Mouse (Mus musculus) R1 (cell line): ENCODE data around the gene H1foo.
A peak's percentile ranks its signal among the peaks of the same experiment; 100 is the strongest.

Source experiments
- DNase-seq: peaks from one replicate; pipeline ENCODE4 v3.0.0-alpha.2; 2018; ENCODE audit warnings: low read depth, low spot score

Gene H1foo

GRCm38 (mm10) chr6:115961743-115962142 is 17.0 kb downstream of the H1foo start:
- no peak for DNase-seq

- peak; percentile 65 for DNase-seq
These were observed 17.8 kb downstream of the H1foo start for GRCm38 (mm10) chr6:115962439-115963085.

DNA sequence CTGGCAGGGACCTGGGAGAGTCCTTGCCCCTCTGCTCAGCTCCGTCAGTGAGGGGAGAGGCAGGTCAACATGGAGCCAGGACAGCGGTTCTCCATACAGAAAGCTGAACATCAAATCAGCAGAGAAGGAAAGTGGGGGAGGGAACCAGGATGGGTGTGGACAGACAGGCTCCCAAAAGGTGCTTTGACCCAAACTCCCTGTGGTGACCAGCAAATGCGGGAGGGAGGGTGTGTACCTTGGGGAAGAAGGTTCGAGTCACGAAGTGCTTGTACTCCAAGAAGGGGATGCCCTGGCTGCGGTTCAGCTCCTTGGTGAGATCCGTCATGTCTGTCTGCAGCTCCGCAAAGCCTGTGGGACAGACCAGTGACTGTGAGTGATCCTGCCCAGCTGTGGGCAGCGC is 18.9 kb downstream of the H1foo start:
- no peak for DNase-seq

DNA sequence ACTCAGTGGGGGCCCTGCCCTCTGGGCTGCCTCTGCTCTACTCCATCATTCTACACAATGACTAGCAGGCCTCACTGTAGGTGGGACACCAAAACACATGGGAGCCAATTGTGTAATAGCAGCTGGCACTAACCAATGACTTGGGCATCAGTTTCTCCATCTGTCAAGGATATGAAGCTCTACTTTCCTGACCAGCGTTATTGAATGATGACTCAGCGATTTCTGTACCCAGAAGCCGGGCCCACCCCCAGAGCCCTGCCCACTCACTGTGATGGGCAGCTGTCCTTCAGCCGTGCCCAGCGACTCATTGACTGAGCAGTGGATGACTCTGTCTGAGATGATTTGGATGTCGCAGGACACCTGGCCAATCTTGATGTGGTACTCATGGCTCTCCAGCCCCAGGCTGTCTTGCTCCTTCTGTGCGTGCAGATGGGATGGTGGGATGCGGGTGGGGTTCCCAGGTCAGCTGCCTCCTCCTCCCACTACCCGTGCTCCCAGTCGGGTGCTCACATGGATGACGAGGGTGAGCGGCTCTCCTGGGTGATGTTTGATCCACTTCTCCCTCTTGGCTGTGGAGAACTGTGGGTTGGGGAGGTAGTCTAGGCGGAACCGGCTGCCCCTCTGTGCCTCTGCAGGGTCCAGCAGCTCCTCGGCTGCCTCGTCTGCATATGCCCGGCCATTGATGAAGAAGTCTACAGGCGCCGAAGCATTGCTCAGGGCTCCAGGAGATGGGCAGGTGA is 21.7 kb downstream of the H1foo start:
- DNase-seq = no peak

DNA sequence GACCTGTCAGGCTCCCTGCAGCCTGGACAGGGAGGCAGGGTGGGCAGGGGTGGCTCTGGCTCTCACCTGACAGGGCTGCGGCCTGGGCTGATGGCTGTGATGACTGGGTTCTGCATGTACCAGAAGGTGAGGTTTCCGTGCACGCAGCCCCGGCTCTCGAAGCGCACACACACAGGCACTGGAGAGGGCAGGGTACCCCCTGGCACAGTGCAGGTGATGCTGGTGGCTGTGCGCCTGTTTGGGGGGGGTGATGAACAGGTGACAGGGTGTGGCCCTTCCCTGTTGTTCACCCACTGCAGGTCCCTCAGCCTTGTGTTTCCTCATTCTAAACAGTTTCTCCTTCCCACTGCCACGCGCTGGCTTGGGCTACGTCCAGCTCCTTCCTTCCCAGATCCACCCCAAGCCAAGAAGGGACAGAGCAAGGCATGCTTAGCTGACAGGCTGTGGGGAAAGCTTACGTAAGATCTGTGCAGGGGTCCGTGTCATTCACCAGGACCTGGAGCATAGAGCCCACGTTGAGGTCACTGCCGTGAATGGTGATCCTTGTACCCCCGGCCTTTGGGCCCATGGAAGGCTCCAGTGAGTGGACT is 22.6 kb downstream of the H1foo start:
- DNase-seq = no peak

GRCm38 (mm10) chr6:115968086-115968485 is 23.3 kb downstream of the H1foo start:
- DNase-seq = no peak

- no peak for DNase-seq
These were observed 24.0 kb downstream of the H1foo start for GRCm38 (mm10) chr6:115968700-115969099.

DNA sequence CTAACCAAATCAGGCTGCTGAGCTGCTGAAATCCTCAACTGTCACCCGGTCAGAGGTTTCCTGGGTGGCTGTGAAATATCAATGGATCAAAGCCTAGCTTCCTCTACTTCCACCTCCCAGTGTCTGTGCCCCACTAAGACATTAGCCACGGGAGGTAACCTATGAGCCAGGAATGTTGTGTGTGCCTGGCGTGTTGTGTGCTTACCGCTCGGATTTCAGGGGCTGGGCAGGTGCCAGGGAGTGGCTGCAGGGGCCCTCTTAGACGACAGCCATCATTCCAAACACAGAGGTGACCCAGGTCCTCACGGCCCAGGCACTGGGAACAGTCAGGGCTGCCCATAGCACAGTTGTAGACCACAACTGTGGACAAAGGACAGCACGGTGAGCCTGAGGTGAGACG is 24.4 kb downstream of the H1foo start:
- no peak for DNase-seq

DNA sequence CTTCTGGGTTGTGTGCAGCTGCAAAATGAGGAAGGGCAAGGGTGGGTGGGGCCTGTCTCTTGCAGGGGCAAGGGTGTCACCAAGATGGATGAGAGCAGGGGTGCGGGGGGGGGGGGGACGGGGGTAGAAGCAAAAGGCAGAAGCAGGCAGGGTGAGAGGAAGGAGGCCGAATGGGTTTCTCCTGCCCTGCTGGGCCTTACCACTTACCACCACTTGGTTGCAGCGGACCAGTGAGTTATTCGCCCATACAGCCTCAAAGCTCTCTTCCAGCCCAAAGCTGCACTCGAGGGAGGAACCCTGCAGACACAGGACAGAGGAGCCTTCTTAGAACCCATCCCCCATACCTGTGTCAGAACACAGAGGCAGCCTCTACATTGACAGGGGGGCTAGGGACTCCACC is 25.2 kb downstream of the H1foo start:
- DNase-seq = no peak

DNA sequence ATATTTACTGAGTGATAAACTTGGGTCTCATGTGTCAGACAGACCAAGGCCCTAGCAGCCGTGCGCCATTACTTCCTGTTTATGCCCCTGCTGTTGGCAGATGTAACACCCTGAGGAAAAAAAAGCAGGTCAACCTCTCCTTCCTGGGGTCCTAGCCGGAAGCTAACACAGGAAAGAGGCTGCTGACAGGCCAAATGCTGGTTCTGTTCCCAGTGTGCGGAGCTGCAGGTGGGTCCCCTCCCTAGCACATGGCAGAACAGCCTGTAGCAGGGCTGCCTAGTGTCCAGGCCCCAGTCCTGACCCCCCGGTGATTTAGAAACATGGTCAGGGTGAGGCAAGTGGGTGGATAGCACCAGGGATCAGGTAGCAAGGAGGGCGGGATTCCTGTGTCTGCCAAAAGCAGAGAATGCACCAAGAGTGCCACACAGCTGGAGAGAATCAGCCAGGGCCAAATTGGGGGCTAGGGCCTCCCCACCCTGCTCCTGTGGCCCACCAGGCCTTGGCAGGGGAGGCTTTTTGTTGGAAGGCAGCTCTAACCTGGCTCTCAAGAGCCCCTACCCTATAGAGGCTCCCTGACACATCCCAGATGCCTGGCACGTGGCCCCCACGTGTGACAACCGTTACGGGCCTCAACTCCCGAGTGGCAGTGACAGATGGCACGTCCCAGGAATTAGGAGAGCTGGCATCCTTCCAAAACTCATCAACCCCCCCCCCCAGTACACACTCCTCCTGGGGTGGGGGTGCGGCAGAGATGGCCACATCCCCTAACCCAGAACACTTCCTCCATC is 26.7 kb downstream of the H1foo start:
- no peak for DNase-seq

GRCm38 (mm10) chr6:115972083-115972764 is 27.5 kb downstream of the H1foo start:
- no peak for DNase-seq

GRCm38 (mm10) chr6:115973139-115973875 is 28.6 kb downstream of the H1foo start:
- DNase-seq = no peak

GRCm38 (mm10) chr6:115973881-115974662 is 29.3 kb downstream of the H1foo start:
- no peak for DNase-seq

GRCm38 (mm10) chr6:115975606-115976005 is 30.9 kb downstream of the H1foo start:
- no peak for DNase-seq

GRCm38 (mm10) chr6:115977810-115978209 is 33.1 kb downstream of the H1foo start:
- DNase-seq = no peak

- DNase-seq = peak; percentile 56
These were observed 33.9 kb downstream of the H1foo start for GRCm38 (mm10) chr6:115978596-115978995.

- no peak for DNase-seq
These were observed 38.2 kb downstream of the H1foo start for GRCm38 (mm10) chr6:115982889-115983288.

DNA sequence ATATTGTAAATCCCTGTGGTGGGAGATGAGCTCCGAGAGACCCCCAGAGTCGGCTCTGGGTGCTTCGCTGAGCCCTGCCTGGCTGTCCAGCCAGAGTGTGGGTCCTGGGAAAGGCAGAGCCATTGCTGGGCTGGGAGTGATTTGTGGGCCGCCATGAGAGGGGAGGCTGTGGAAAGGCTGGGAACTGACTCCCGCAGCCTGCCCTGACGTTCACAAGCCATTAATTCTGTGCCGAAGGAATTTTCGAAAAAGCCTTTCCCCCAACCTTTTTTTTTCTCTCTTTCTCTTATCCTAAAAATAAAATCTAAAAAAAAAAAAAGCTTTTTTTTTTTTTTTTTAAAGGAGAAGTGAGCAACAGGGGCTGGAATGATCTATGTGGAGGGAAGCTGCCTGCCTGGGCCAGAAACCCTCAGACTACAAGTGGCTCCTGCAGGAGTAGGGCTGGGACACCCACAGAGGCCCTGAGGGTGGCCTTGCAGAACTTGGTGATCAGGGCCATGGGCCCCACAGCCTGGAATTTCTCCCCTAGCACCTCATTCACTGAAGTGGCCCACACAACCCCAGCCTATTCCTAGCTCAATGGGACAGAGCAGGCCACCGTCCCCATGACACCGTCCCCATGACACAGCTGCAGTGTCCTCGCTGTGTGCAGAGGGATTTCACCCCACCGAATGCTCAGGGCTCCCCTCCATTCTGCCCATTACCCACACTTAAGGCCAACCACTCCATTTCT is 38.7 kb downstream of the H1foo start:
- no peak for DNase-seq

GRCm38 (mm10) chr6:115984580-115984979 is 39.8 kb downstream of the H1foo start:
- DNase-seq = no peak
